Mouse (Mus musculus): ENCODE data around the gene Chmp2a. TPM values are rescaled to one million over a fixed set of nuclear protein-coding genes. Genes with fewer than 3 reads are reported as not detected.

Chmp2a gene
- polyA plus RNA-seq, 1 experiment, result 159 TPM

GRCm38 (mm10) chr7:12993148-12993547 is 41.5 kb downstream of the Chmp2a start:
- TF ChIP-seq POLR2A (IDR thresholded peaks at IDR 0.05; ENCODE audit: insufficient read depth, low read length) (no peak), CTCF (IDR thresholded peaks at IDR 0.05; ENCODE audit: low read depth, low read length) (no peak), EP300 (IDR thresholded peaks at IDR 0.05; ENCODE audit: insufficient read depth, low read depth, low read length) (no peak)
- Histone ChIP-seq H3K4me3 (ENCODE audit: low read depth, low read length) (no peak overlapping the region), H3K27ac (ENCODE audit: insufficient read depth, low read length) (no peak overlapping the region), H3K9ac (ENCODE audit: low read depth, poor library complexity, severe bottlenecking) (no peak overlapping the region), H3K4me1 (ENCODE audit: control insufficient read depth, insufficient read depth, low read length) (no peaks in the 10 kb centered on the region), H3K27me3 (ENCODE audit: control insufficient read depth, insufficient read depth, low read length, poor library complexity, severe bottlenecking) (no peaks in the 10 kb centered on the region), H3K9me3 (replicated peaks; ENCODE audit: control insufficient read depth, insufficient read depth, low read length, poor library complexity, severe bottlenecking) (no peaks in the 10 kb centered on the region), H3K36me3 (ENCODE audit: control insufficient read depth, insufficient read depth, low read length, poor library complexity, severe bottlenecking) (no peaks in the 10 kb centered on the region)

- Histone ChIP-seq H3K9ac (ENCODE audit: low read depth, poor library complexity, severe bottlenecking) (no peak overlapping the region), H3K4me1 (ENCODE audit: control insufficient read depth, insufficient read depth, low read length) (no peaks in the 10 kb centered on the region), H3K9me3 (replicated peaks; ENCODE audit: control insufficient read depth, insufficient read depth, low read length, poor library complexity, severe bottlenecking) (no peaks in the 10 kb centered on the region), H3K36me3 (ENCODE audit: control insufficient read depth, insufficient read depth, low read length, poor library complexity, severe bottlenecking) (no peaks in the 10 kb centered on the region), H3K27me3 (ENCODE audit: control insufficient read depth, insufficient read depth, low read length, poor library complexity, severe bottlenecking) (no peaks in the 10 kb centered on the region), H3K27ac (ENCODE audit: insufficient read depth, low read length) (no peak overlapping the region), H3K4me3 (ENCODE audit: low read depth, low read length) (no peak overlapping the region)
- TF ChIP-seq CTCF (IDR thresholded peaks at IDR 0.05; ENCODE audit: low read depth, low read length), result no peak
- no peak for TF ChIP-seq EP300 (IDR thresholded peaks at IDR 0.05; ENCODE audit: insufficient read depth, low read depth, low read length)
- TF ChIP-seq POLR2A (IDR thresholded peaks at IDR 0.05; ENCODE audit: insufficient read depth, low read length), result no peak
Measured at GRCm38 (mm10) chr7:12992222-12992621, 42.4 kb downstream of the Chmp2a start.

GRCm38 (mm10) chr7:12987409-12988189 is 47.0 kb downstream of the Chmp2a start:
- H3K36me3 ChIP-seq (ENCODE audit: control insufficient read depth, insufficient read depth, low read length, poor library complexity, severe bottlenecking), result no peaks in the 10 kb centered on the region
- no peaks in the 10 kb centered on the region for H3K9me3 ChIP-seq (replicated peaks; ENCODE audit: control insufficient read depth, insufficient read depth, low read length, poor library complexity, severe bottlenecking)
- TF ChIP-seq CTCF (IDR thresholded peaks at IDR 0.05; ENCODE audit: low read depth, low read length) (no peak), EP300 (IDR thresholded peaks at IDR 0.05; ENCODE audit: insufficient read depth, low read depth, low read length) (no peak), POLR2A (IDR thresholded peaks at IDR 0.05; ENCODE audit: insufficient read depth, low read length) (no peak)
- H3K27ac ChIP-seq (ENCODE audit: insufficient read depth, low read length), result no peak overlapping the region
- no peak overlapping the region for H3K4me3 ChIP-seq (ENCODE audit: low read depth, low read length)
- H3K9ac ChIP-seq (ENCODE audit: low read depth, poor library complexity, severe bottlenecking), result no peak overlapping the region
- H3K4me1 ChIP-seq (ENCODE audit: control insufficient read depth, insufficient read depth, low read length), result no peaks in the 10 kb centered on the region
- H3K27me3 ChIP-seq (ENCODE audit: control insufficient read depth, insufficient read depth, low read length, poor library complexity, severe bottlenecking), result no peaks in the 10 kb centered on the region

GRCm38 (mm10) chr7:12986906-12987305 is 47.7 kb downstream of the Chmp2a start:
- Histone ChIP-seq H3K27ac (ENCODE audit: insufficient read depth, low read length) (no peak overlapping the region), H3K9me3 (replicated peaks; ENCODE audit: control insufficient read depth, insufficient read depth, low read length, poor library complexity, severe bottlenecking) (no peaks in the 10 kb centered on the region), H3K9ac (ENCODE audit: low read depth, poor library complexity, severe bottlenecking) (no peak overlapping the region), H3K36me3 (ENCODE audit: control insufficient read depth, insufficient read depth, low read length, poor library complexity, severe bottlenecking) (no peaks in the 10 kb centered on the region), H3K27me3 (ENCODE audit: control insufficient read depth, insufficient read depth, low read length, poor library complexity, severe bottlenecking) (no peaks in the 10 kb centered on the region), H3K4me3 (ENCODE audit: low read depth, low read length) (no peak overlapping the region), H3K4me1 (ENCODE audit: control insufficient read depth, insufficient read depth, low read length) (no peaks in the 10 kb centered on the region)
- no peak for TF ChIP-seq POLR2A (IDR thresholded peaks at IDR 0.05; ENCODE audit: insufficient read depth, low read length)

GRCm38 (mm10) chr7:12985724-12986123 is 48.9 kb downstream of the Chmp2a start:
- no peak for TF ChIP-seq POLR2A (IDR thresholded peaks at IDR 0.05; ENCODE audit: insufficient read depth, low read length)
- no peak for TF ChIP-seq CTCF (IDR thresholded peaks at IDR 0.05; ENCODE audit: low read depth, low read length)
- TF ChIP-seq EP300 (IDR thresholded peaks at IDR 0.05; ENCODE audit: insufficient read depth, low read depth, low read length), result no peak
- Histone ChIP-seq H3K36me3 (ENCODE audit: control insufficient read depth, insufficient read depth, low read length, poor library complexity, severe bottlenecking) (no peaks in the 10 kb centered on the region), H3K9me3 (replicated peaks; ENCODE audit: control insufficient read depth, insufficient read depth, low read length, poor library complexity, severe bottlenecking) (no peaks in the 10 kb centered on the region), H3K4me1 (ENCODE audit: control insufficient read depth, insufficient read depth, low read length) (no peaks in the 10 kb centered on the region), H3K9ac (ENCODE audit: low read depth, poor library complexity, severe bottlenecking) (no peak overlapping the region), H3K27me3 (ENCODE audit: control insufficient read depth, insufficient read depth, low read length, poor library complexity, severe bottlenecking) (no peaks in the 10 kb centered on the region), H3K4me3 (ENCODE audit: low read depth, low read length) (no peak overlapping the region), H3K27ac (ENCODE audit: insufficient read depth, low read length) (no peak overlapping the region)

Other genes starting within 250 kb of the Chmp2a start
- gene Zscan18, start 231.2 kb downstream of the Chmp2a start, polyA plus RNA-seq (2011; ENCODE audit: insufficient read depth, insufficient read length, low read depth, missing spikeins), result 9.5 and 9.8 TPM in 2 replicates
- gene Zfp329, start 215.9 kb downstream of the Chmp2a start, polyA plus RNA-seq (2011; ENCODE audit: insufficient read depth, insufficient read length, low read depth, missing spikeins), result 11.7 and 12.2 TPM in 2 replicates
- gene Zfp110, start 200.0 kb downstream of the Chmp2a start, polyA plus RNA-seq (2011; ENCODE audit: insufficient read depth, insufficient read length, low read depth, missing spikeins), result 29.0 and 36.1 TPM in 2 replicates
- 1.2 and 1.6 TPM in 2 replicates for gene Zfp128, start 153.6 kb downstream of the Chmp2a start, polyA plus RNA-seq (2011; ENCODE audit: insufficient read depth, insufficient read length, low read depth, missing spikeins)
- gene Zscan22, start 137.0 kb downstream of the Chmp2a start, polyA plus RNA-seq (2011; ENCODE audit: insufficient read depth, insufficient read length, low read depth, missing spikeins), result 10.0 and 10.7 TPM in 2 replicates
- 1,704 and 1,789 TPM in 2 replicates for gene Rps5, start 112.5 kb downstream of the Chmp2a start, polyA plus RNA-seq (2011; ENCODE audit: insufficient read depth, insufficient read length, low read depth, missing spikeins)
- gene Rnf225, start 107.4 kb downstream of the Chmp2a start, polyA plus RNA-seq (2011; ENCODE audit: insufficient read depth, insufficient read length, low read depth, missing spikeins), result 0.37 and 0.84 TPM in 2 replicates
- gene Zfp324, start 69.0 kb downstream of the Chmp2a start, polyA plus RNA-seq (2011; ENCODE audit: insufficient read depth, insufficient read length, low read depth, missing spikeins), result 1.5 and 2.3 TPM in 2 replicates
- 4.5 and 5.1 TPM in 2 replicates for gene Zfp446, start 57.0 kb downstream of the Chmp2a start, polyA plus RNA-seq (2011; ENCODE audit: insufficient read depth, insufficient read length, low read depth, missing spikeins)
- gene Slc27a5, start 36.6 kb downstream of the Chmp2a start, polyA plus RNA-seq (2011; ENCODE audit: insufficient read depth, insufficient read length, low read depth, missing spikeins), result 0.75 TPM in 1 of 2 replicates, not detected in the other
- 1,087 and 1,151 TPM in 2 replicates for gene Trim28, start 35.7 kb downstream of the Chmp2a start, polyA plus RNA-seq (2011; ENCODE audit: insufficient read depth, insufficient read length, low read depth, missing spikeins)
- 14.0 and 22.7 TPM in 2 replicates for gene Zbtb45, start 24.8 kb downstream of the Chmp2a start, polyA plus RNA-seq (2011; ENCODE audit: insufficient read depth, insufficient read length, low read depth, missing spikeins)
- 195 and 239 TPM in 2 replicates for gene Ube2m, start 3.5 kb upstream of the Chmp2a start, polyA plus RNA-seq (2011; ENCODE audit: insufficient read depth, insufficient read length, low read depth, missing spikeins)
- gene Mzf1, start 20.0 kb upstream of the Chmp2a start, polyA plus RNA-seq (2011; ENCODE audit: insufficient read depth, insufficient read length, low read depth, missing spikeins), result 0.90 and 0.93 TPM in 2 replicates
- gene Vmn1r85, start 60.4 kb upstream of the Chmp2a start, polyA plus RNA-seq (2011; ENCODE audit: insufficient read depth, insufficient read length, low read depth, missing spikeins), result 0.22 and 0.24 TPM in 2 replicates
- gene Vmn1r86, start 85.1 kb upstream of the Chmp2a start, polyA plus RNA-seq (2011; ENCODE audit: insufficient read depth, insufficient read length, low read depth, missing spikeins), result not detected in 2 replicates
- 0.15 and 0.26 TPM in 2 replicates for gene Vmn1r87, start 105.3 kb upstream of the Chmp2a start, polyA plus RNA-seq (2011; ENCODE audit: insufficient read depth, insufficient read length, low read depth, missing spikeins)
- gene Vmn1r88, start 124.8 kb upstream of the Chmp2a start, polyA plus RNA-seq (2011; ENCODE audit: insufficient read depth, insufficient read length, low read depth, missing spikeins), result 0.64 and 0.78 TPM in 2 replicates
- gene Vmn1r89, start 178.2 kb upstream of the Chmp2a start, polyA plus RNA-seq (2011; ENCODE audit: insufficient read depth, insufficient read length, low read depth, missing spikeins), result not detected in 2 replicates
- 157 and 181 TPM in 2 replicates for gene Lig1, start 242.5 kb upstream of the Chmp2a start, polyA plus RNA-seq (2011; ENCODE audit: insufficient read depth, insufficient read length, low read depth, missing spikeins)
- gene Zswim9, start 243.9 kb upstream of the Chmp2a start, polyA plus RNA-seq (2011; ENCODE audit: insufficient read depth, insufficient read length, low read depth, missing spikeins), result 6.0 and 9.4 TPM in 2 replicates